14 mouse cellular contexts compared by ENCODE assay signal in genomic region chr14:35404249-35404908, GRCm38 (mm10).
"Had no signal": no experiment of that assay in that cellular context is flagged by ENCODE, and none has a peak within 500 bp of the region (broad histone marks: within the 10 kb centered on the region; RNA-seq: fewer than 3 reads in every experiment).

No protein-coding gene starts in this region.

- H3K4me2 ChIP-seq: liver, embryonic 11.5 days; liver, embryonic 15.5 days had no signal

- ATAC-seq: lung, postnatal 0 days had no signal

- H3K4me1 ChIP-seq: limb, embryonic 10.5 days; liver, embryonic 15.5 days had no signal

- H3K9me3 ChIP-seq: limb, embryonic 10.5 days; liver, embryonic 15.5 days had no signal

- H3K9ac ChIP-seq: liver, embryonic 15.5 days had no signal

- H3K27ac ChIP-seq: limb, embryonic 10.5 days; liver, embryonic 15.5 days had no signal

- H3K27me3 ChIP-seq: liver, embryonic 15.5 days had no signal

- DNase-seq: kidney, adult 11 months; kidney, postnatal 10 days; kidney, postnatal 4 days; lung, adult 2 months; lung, postnatal 36 days; retina, postnatal 1 day; right cerebral cortex, postnatal 4 days; spleen, adult 18-20 months; thymus, adult 18-20 months; thymus, postnatal 14 days had no signal

- H3K36me3 ChIP-seq: limb, embryonic 10.5 days; liver, embryonic 15.5 days had no signal

- H3K4me3 ChIP-seq: limb, embryonic 10.5 days; liver, embryonic 15.5 days had no signal
